Mouse (Mus musculus) right cerebral cortex, postnatal 25 days (tissue): ENCODE measurements around the gene Hoxd13.
A peak's percentile ranks its signal among the peaks of the same experiment; 100 is the strongest.

Experiments
- DNase-seq: peaks from one replicate; pipeline ENCODE4 v3.0.0; 2022

The Hoxd13 gene

DNA sequence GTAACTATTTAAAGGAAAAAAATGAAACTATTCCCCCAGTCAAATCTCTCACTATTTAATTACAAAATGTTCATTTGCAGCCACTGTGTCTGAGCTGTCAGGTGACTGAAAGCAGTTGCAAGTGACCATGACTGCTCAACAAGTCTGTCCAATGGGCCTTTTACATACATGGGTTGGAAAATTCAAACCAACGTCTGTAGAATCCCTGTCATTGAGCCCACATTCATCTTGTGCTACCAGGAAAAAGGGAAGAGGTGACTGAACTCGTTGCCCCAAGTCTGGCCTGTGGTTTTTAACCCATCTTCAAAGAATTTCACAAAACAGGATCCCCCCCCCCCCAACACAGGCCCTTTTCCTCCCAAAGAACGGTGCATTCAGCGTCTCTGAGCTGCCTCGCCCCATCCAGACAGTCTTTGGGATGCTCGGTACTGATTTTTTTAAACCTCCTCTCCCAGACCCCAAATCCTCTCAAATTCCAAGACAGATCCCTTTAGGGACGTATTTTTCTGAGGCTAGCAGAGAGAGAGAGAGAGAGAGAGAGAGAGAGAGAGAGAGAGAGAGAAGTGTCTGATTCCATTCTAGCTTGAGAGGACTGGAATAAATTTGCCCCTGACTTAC is 27.8 kb downstream of the Hoxd13 start:
- DNase-seq: no peak

DNA sequence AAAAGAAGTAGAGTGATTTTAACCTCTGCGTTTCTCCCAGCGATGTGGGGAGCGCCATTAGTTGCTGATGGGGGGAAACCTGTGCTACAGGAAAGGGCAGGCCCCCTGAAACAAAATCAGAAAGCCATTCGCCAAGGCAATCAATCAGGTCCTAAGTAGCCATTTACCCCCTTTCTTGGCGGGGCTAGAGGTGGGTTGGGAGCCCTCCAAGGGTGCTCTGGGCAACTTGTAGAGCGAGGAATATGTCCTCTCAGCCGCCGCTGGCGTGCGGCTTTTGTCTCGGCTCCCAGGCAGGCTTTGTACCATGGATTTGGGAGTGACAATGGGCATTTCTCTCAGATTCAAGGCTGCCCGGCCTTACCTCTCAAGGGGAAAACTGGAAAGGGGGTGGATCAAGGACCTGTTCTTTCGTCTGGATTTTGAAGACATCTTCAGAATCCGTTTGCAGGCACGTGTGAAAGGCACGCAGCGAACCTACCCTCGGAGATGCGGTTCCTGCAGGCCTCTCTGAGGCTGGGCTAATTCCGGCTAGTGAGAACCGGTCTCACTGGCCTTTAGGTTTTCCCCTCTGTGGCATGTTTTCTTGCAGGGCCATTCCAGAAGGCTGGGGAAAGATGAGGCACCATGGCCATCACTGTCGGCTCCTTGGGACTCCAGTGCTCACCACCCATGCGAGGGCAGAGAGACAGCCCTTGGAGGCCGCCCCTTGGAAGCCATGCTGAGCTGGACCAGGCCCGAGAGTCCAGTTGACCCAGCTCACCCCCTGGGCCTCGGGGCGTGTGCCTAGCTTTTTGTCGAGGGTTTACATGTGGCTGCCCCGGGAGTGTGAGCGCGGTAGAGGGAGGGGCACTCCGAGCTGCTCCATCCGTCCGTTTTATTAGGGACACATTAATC is 28.6 kb downstream of the Hoxd13 start:
- no peak for DNase-seq

DNA sequence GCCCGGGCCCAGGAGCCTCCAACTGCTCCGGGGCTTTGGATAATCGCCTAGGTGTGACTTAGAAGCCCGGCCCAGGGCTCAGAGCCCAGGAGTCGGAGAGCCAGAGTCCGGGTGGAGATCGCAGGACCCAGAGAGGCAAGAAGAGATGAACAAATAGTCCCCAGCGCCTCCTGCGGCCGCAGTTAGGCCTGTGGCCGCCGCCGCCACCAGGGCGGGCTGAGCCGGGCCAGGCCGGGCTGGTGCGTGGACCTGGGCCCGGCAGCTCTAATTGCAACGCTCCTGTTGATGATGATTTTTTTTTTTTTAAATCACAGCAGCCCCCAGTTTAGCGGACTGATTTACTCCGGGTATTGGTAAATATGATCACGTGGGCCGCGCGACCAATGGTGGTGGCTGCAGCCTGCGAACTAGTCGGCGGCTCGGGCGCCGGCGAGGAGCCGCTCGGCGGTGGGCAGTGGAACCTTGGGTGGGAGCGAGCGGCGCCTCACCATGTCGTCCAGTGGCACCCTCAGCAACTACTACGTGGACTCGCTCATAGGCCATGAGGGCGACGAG is 29.5 kb downstream of the Hoxd13 start, which contains the start of gene Hoxd9:
Gene Hoxd9 (plus strand): TSS at position 161 of the 555 bp plus-strand sequence.
- DNase-seq: no peak

DNA sequence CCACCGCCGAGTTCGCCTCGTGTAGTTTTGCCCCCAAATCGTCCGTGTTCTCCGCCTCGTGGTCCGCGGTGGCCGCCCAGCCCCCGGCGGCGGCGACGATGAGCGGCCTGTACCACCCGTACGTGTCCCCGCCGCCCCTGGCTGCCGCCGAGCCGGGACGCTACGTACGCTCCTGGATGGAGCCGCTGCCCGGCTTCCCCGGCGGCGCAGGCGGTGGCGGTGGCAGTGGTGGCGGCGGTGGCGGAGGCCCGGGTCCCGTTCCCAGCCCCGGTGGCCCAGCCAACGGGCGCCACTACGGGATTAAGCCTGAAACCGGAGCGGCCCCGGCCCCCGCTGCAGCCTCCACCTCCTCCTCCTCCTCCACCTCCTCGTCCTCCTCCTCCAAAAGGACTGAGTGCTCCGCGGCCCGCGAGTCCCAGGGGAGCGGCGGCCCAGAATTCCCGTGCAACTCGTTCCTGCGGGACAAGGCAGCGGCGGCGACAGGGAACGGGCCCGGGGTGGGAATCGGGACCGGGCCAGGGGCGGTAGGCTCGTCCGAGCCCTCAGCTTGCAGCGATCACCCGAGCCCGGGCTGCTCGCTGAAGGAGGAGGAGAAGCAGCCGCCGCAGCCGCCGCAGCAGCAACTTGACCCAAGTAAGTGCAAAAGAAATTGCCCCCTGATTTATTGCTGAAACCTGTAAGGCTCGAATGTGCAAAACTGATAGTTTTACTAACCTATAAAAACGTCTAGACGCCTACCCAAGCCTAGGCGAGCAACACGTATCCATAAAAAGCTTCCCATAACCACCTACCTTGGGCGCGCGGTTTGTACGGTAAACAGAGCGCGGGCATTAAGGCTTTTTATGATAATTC is 30.3 kb downstream of the Hoxd13 start:
- DNase-seq: no peak

DNA sequence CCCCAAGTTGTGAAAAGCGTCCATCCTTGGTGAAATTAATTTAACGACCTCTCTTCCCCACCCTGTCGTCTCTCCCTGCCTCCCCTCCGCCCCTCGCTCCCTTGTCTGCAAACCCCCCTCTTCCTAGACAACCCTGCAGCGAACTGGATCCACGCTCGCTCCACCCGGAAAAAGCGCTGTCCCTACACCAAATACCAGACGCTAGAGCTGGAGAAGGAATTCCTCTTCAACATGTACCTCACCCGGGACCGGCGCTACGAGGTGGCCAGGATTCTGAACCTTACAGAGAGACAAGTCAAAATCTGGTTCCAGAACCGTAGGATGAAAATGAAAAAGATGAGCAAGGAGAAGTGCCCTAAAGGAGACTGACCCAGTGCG is 30.9 kb downstream of the Hoxd13 start:
- no peak for DNase-seq

- no peak for DNase-seq
These were observed 31.8 kb downstream of the Hoxd13 start for GRCm38 (mm10) chr2:74699664-74700545.

GRCm38 (mm10) chr2:74700546-74701112 is 32.5 kb downstream of the Hoxd13 start:
- DNase-seq: no peak

DNA sequence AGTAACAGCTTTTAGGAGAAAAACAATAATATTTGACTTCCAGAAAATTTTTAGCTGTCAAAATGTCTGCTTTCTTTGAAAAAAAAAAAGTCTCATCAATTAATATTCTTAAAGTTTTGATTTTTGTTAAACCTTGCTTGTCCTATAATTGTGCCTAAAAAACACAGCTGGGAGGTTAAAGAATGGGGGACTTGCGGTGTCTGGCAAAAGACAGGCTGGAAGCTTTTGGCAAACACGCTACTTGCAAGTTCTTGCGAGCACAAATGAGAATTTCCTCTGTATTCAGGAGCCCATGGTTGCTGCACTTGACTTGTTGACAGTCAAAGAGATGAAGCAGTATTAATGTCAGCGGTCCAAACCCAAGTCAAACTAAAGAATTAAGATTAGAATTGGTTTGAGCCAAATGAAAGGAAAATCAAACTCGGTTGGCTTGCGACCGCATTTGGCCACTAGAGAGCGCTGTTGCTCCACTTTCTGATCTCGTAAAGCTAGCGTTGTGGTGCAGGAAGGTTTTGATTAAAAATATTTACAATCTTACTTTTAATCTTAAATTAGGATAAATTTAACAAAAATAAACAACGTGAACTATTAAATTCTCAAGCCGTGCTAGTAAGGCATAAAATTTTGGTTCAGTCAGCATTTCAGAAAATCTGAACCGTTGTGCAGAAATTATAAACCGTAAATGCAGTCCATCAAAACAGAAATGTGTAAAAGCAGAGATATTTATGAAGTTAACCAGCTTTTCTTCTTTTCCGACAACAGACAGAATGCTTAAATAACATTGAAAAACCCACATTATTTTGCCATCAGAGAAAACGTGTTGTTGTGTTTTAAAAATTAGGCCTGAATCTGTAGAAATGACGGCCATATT is 34.1 kb downstream of the Hoxd13 start:
- DNase-seq: peak; percentile 67

GRCm38 (mm10) chr2:74702820-74703219 is 34.7 kb downstream of the Hoxd13 start:
- no peak for DNase-seq

DNA sequence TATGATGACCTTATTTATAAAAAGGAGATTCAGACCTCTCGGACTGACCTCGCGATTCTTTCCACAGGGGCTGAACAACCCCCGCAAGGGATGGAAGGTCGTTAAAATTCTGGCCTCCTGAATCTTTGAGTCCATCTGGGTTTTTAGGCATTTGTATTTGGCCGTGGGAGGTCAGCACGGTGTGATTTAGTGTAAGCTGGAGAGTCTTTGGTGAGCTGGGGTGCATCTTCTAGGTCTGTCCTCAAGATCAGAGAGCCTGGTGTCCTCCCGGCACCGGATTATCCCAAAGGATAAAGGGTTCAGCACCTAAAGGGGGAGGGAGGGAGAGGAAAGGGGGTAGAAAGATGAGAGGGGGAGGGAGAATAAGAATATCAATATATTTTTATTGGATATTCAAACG is 35.2 kb downstream of the Hoxd13 start:
- DNase-seq: no peak

DNA sequence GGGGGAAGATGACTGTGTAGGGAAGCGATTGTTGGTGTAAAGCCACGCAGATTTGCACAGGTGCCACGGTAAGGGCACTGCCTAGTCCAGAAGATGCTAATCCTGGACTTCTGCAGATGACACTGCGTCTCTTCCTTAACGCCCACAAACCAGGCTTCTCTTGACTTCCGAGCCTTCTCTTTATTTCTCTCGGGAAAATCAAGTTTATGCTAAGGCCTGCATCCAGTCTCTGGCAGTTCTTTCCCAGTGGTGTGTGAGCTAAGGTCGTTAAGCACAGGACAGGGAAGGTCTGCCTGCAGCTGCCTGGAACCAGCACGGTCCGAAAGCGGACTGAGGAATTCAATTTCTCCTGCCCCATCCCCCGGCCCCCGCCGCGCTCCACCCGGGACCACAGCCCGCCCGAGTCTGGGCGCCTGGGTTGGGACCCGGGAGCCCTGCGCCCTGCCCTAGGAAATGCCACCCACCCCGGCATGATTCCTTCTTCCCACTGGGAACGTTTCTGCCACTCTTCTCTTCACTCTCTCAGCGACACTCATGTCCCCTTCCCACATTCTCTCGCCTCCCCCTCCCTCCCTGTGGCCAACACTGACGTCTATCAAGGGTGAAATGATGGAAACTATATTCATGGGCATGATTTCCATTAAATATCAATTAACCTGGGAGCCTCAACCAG is 35.7 kb downstream of the Hoxd13 start:
- no peak for DNase-seq

- DNase-seq: no peak
These were observed 36.4 kb downstream of the Hoxd13 start, which contains the start of gene Hoxd8 for GRCm38 (mm10) chr2:74704393-74704998. TSS of gene Hoxd8 (plus strand) at chr2:74704615.

GRCm38 (mm10) chr2:74704999-74705466 is 36.9 kb downstream of the Hoxd13 start:
- DNase-seq: no peak

DNA sequence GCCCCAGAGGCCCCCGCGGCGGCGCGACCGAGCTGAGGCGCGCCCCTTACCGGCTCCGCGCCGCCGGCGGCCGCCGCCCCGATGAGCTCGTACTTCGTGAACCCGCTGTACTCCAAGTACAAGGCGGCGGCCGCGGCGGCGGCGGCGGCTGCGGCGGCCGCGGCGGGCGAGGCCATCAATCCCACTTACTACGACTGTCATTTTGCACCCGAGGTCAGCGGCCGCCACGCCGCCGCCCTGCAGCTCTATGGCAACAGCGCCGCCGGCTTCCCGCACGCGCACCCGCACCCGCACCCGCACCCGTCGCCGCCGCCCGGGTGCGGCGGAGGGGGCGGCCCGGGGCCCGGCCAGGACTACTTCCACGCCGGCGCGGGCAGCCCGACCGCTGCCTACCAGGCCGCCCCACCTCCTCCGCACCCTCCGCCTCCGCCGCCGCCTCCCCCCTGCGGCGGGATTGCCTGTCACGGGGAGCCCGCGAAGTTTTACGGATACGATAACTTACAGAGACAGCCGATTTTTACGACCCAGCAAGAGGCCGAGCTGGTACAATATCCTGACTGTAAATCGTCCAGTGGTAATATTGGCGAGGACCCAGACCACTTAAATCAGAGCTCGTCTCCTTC is 37.5 kb downstream of the Hoxd13 start:
- no peak for DNase-seq

GRCm38 (mm10) chr2:74706393-74706960 is 38.4 kb downstream of the Hoxd13 start:
- no peak for DNase-seq

DNA sequence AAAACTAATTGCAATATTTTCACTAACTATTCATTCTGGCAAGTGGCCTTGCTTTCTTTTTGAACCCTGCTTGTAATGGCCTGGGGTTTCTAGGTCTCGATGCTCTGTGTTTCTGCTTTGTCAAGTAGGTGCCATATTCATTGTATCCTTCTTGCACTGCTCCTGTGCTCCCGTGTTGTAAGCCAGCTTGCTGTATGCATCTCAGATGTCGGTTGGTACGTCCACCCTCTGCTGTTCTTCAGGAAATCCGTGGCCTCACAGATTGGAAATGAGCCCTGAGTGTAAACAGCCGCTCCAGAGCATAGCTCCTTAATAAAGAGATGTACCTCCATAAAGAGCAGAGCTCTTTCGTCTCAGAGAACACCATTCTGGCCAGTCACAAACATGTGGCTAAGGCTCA is 39.5 kb downstream of the Hoxd13 start:
- DNase-seq: no peak

- DNase-seq: no peak
These were observed 40.6 kb downstream of the Hoxd13 start for GRCm38 (mm10) chr2:74708676-74709075.
